Mouse (Mus musculus) G1E (cell line): ENCODE measurements at regions not wholly inside any gene's neighbourhood (a gene's known extent, or its start where the extent isn't known, plus 50 kb on each side); places are given as distances from the start of the nearest gene placed in this dataset.
"Not testable (repeated sequence)": the region's sequence is repeated elsewhere in the genome, so short reads cannot be mapped to it uniquely, and the experiment has no call there.

Experiments used
- CTCF ChIP-seq: IDR thresholded peaks from 2 replicates; pipeline ENCODE4 v1.5.1; 2012; ENCODE audit warnings: low read depth, low read length, inconsistent platforms, mixed read lengths
- GATA1 ChIP-seq: IDR thresholded peaks from 2 replicates; pipeline ENCODE4 v1.6.1; 2012; ENCODE audit warnings: borderline replicate concordance, low read length, inconsistent platforms, mixed read lengths

GRCm38 (mm10) chr7:60450074-60450603 is 310.1 kb upstream of the Snrpn start:
- not testable (repeated sequence) for TF ChIP-seq CTCF, GATA1
